8 mouse cellular contexts compared by ENCODE assay signal in genomic region chr11:100408076-100408834, GRCm38 (mm10). TPM values are rescaled to one million over a fixed set of nuclear protein-coding genes. Genes with fewer than 3 reads are reported as not detected.
A peak's percentile ranks its signal among the peaks of the same experiment; 100 is the strongest.
DNase-seq lines count a peak whose midpoint lies in the region; ATAC-seq and TF ChIP-seq lines count a peak whose summit lies in the region.

No protein-coding gene starts in this region.

- intact Hi-C loops in left cerebral cortex, postnatal 25 days (cut with DNase I), result loop anchor here (1.0 kb wide), 1 partner anchor 46 kb away; no protein-coding TSS in a partner anchor

- H3K27ac ChIP-seq in heart, embryonic 16.5 days (ENCODE audit: low read length), result peak overlapping the region; percentile 37
- no peak overlapping the region for H3K27ac ChIP-seq in olfactory bulb, adult 2 months (ENCODE audit: insufficient read depth, low read depth, low read length)

- 36% methylated on average over 10 of the region's 10 CpGs for WGBS in heart, embryonic 16.5 days
- WGBS in olfactory bulb, adult 2 months, result 43% methylated on average over 10 of the region's 10 CpGs

- no peak overlapping the region for H3K4me2 ChIP-seq in heart, embryonic 16.5 days (ENCODE audit: low read depth, low read length)

- H3K4me1 ChIP-seq in heart, embryonic 16.5 days (ENCODE audit: control insufficient read depth, insufficient read depth, low read length), result peaks cover 33% of the 10 kb centered on the region
- H3K4me1 ChIP-seq in olfactory bulb, adult 2 months (ENCODE audit: control insufficient read depth, insufficient read depth, low read length), result peaks cover 24% of the 10 kb centered on the region

- H3K4me3 ChIP-seq in heart, embryonic 16.5 days (ENCODE audit: low read length), result no peak overlapping the region
- H3K4me3 ChIP-seq in olfactory bulb, adult 2 months (ENCODE audit: insufficient read depth, low read depth, low read length), result no peak overlapping the region

- TF ChIP-seq POLR2A in olfactory bulb, adult 2 months (IDR thresholded peaks at IDR 0.05; ENCODE audit: insufficient read depth, low read depth, low read length), result no peak

- no peaks in the 10 kb centered on the region for H3K27me3 ChIP-seq in heart, embryonic 16.5 days (ENCODE audit: control insufficient read depth, insufficient read depth, low read length)

- peak; percentile 43; the same call in 1 of the 2 replicates for TF ChIP-seq CTCF in olfactory bulb, adult 2 months (IDR thresholded peaks at IDR 0.05; ENCODE audit: insufficient read depth, low read depth, low read length)

- H3K9ac ChIP-seq in heart, embryonic 16.5 days (ENCODE audit: low read length), result no peak overlapping the region

- DNase-seq in ovary, postnatal 36 days (ENCODE audit: low spot score), result peak; percentile 62
- no peak for DNase-seq in ovary, adult 18-20 months (ENCODE audit: low spot score)
- DNase-seq in ZHBTc4 (ENCODE audit: low read depth, low spot score), result peak; percentile 79
- peak; percentile 53 for DNase-seq in embryo, embryonic 9.5 days (ENCODE audit: extremely low spot score)
- DNase-seq in left cerebral cortex, postnatal 25 days (ENCODE audit: low spot score in 2 of 2), result peak; percentile 62 to 69

- H3K36me3 ChIP-seq in heart, embryonic 16.5 days (ENCODE audit: control insufficient read depth, insufficient read depth), result peaks cover 8% of the 10 kb centered on the region

- ATAC-seq in heart, embryonic 16.5 days (replicated peaks; ENCODE audit: extremely low read depth, insufficient read depth, low FRiP score), result peak; percentile 46; the same call in 1 of the 2 replicates
- ATAC-seq in inflammation-experienced regulatory T-cells, adult 6 months, result no peak

- no peaks in the 10 kb centered on the region for H3K9me3 ChIP-seq in heart, embryonic 16.5 days (replicated peaks; ENCODE audit: control insufficient read depth, low read length)

RNA-seq across cellular contexts. Expression of gene P3h4, which starts 6.4 kb away (rescaled TPM):
- polyA plus RNA-seq in heart, embryonic 16.5 days (2015; fragmentation: Nextera tagmentation; extraction: Ambion mirVana), result 50.8 and 52.6 TPM in 2 replicates
- 1 to 10 TPM; 7.2 to 7.5 TPM for total RNA-seq in left cerebral cortex, postnatal 25 days (2021)
- polyA plus RNA-seq in olfactory bulb, adult 2 months (2012; ENCODE audit: insufficient read depth, insufficient read length, low replicate concordance, missing spikeins), result not detected in 2 replicates
- under 1 TPM in 1 of 3 experiments, not detected in 2; 0.92 TPM for polyA plus RNA-seq in inflammation-experienced regulatory T-cells, adult 6 months (2017; shearing (Covaris generic))

RNA-seq across cellular contexts. Expression of gene Fkbp10, which starts 7.2 kb away (rescaled TPM):
- polyA plus RNA-seq in heart, embryonic 16.5 days (2015; fragmentation: Nextera tagmentation; extraction: Ambion mirVana), result 89.4 and 98.0 TPM in 2 replicates
- total RNA-seq in left cerebral cortex, postnatal 25 days (2021), result 1 to 10 TPM; 4.7 to 5.7 TPM
- polyA plus RNA-seq in olfactory bulb, adult 2 months (2012; ENCODE audit: insufficient read depth, insufficient read length, low replicate concordance, missing spikeins), result not detected in 2 replicates
- 1 to 10 TPM in 1 of 3 experiments, not detected in 2; 2.9 TPM for polyA plus RNA-seq in inflammation-experienced regulatory T-cells, adult 6 months (2017; shearing (Covaris generic))

RNA-seq across cellular contexts. Expression of gene Jup, which starts 10.7 kb away (rescaled TPM):
- polyA plus RNA-seq in heart, embryonic 16.5 days (2015; fragmentation: Nextera tagmentation; extraction: Ambion mirVana), result 140 and 155 TPM in 2 replicates
- total RNA-seq in left cerebral cortex, postnatal 25 days (2021), result 10 to 100 TPM; 44.2 to 45.4 TPM
- polyA plus RNA-seq in olfactory bulb, adult 2 months (2012; ENCODE audit: insufficient read depth, insufficient read length, low replicate concordance, missing spikeins), result not detected in 2 replicates
- polyA plus RNA-seq in inflammation-experienced regulatory T-cells, adult 6 months (2017; shearing (Covaris generic)), result 1 to 10 TPM in 1 of 3 experiments, under 1 TPM in 1, not detected in 1; 0.36 to 1.4 TPM

RNA-seq across cellular contexts. Expression of gene Nt5c3b, which starts 33.4 kb away (rescaled TPM):
- polyA plus RNA-seq in heart, embryonic 16.5 days (2015; fragmentation: Nextera tagmentation; extraction: Ambion mirVana), result 107 and 110 TPM in 2 replicates
- total RNA-seq in left cerebral cortex, postnatal 25 days (2021), result 10 to 100 TPM; 50.7 to 57.1 TPM
- not detected in 2 replicates for polyA plus RNA-seq in olfactory bulb, adult 2 months (2012; ENCODE audit: insufficient read depth, insufficient read length, low replicate concordance, missing spikeins)
- 100 to 1,000 TPM; 124 to 134 (median 127) TPM for polyA plus RNA-seq in inflammation-experienced regulatory T-cells, adult 6 months (2017; shearing (Covaris generic))

RNA-seq across cellular contexts. Expression of gene Klhl10, which starts 33.5 kb away (rescaled TPM):
- 0.29 and 0.47 TPM in 2 replicates for polyA plus RNA-seq in heart, embryonic 16.5 days (2015; fragmentation: Nextera tagmentation; extraction: Ambion mirVana)
- total RNA-seq in left cerebral cortex, postnatal 25 days (2021), result under 1 TPM; 0.53 to 0.99 TPM
- not detected in 2 replicates for polyA plus RNA-seq in olfactory bulb, adult 2 months (2012; ENCODE audit: insufficient read depth, insufficient read length, low replicate concordance, missing spikeins)
- under 1 TPM in 2 of 3 experiments, not detected in 1; 0.41 to 0.47 TPM for polyA plus RNA-seq in inflammation-experienced regulatory T-cells, adult 6 months (2017; shearing (Covaris generic))

Comparison
In these comparisons a context has a peak if more than half of its experiments do, and no peak if none do; other contexts are left out.
1. RNA of gene P3h4, which starts 6.4 kb away (polyA plus RNA-seq): 50.8 to 52.6 TPM in heart, embryonic 16.5 days; not detected in olfactory bulb, adult 2 months and 0.92 TPM in inflammation-experienced regulatory T-cells, adult 6 months; every median in the first group is over 10 times any median in the second.
2. RNA of gene Fkbp10, which starts 7.2 kb away (polyA plus RNA-seq): 89.4 to 98.0 TPM in heart, embryonic 16.5 days; 2.9 TPM in inflammation-experienced regulatory T-cells, adult 6 months and not detected in olfactory bulb, adult 2 months; every median in the first group is over 10 times any median in the second.
3. RNA of gene Jup, which starts 10.7 kb away (polyA plus RNA-seq): 140 to 155 TPM in heart, embryonic 16.5 days; 0.36 to 1.4 TPM in inflammation-experienced regulatory T-cells, adult 6 months and not detected in olfactory bulb, adult 2 months; every median in the first group is over 10 times any median in the second.